Mouse (Mus musculus) MEL (cell line): Measurements from ENCODE around the gene Fasn. TPM values are rescaled to one million over a fixed set of nuclear protein-coding genes. Genes with fewer than 3 reads are reported as not detected.

ENCODE experiments used
- DNase-seq: peaks from one replicate; pipeline ENCODE4 v3.0.0; 2011; ENCODE audit warnings: low read depth, low spot score
- H3K27ac ChIP-seq: 2 replicates; pipeline ENCODE4 v1.5.1; 2012; ENCODE audit warnings: low read depth, mild to moderate bottlenecking, control low read depth, low read length, moderate library complexity; ENCODE audit not compliant: control insufficient read depth
- H3K27me3 ChIP-seq, 2 experiments: fragments of 150-350 bp in 1 of 2; sonication (generic) in 1 of 2; 2 replicates each; pipeline ENCODE4 v1.6.1; 2012; ENCODE audit warnings: low read length in 2 of 2, mild to moderate bottlenecking in 2 of 2, improper control_type of control experiment in 1 of 2, moderate library complexity in 1 of 2; ENCODE audit not compliant: insufficient read depth in 2 of 2, control insufficient read depth in 1 of 2
- H3K36me3 ChIP-seq, 2 experiments: 2 replicates each; pipeline ENCODE4 v1.6.1; 2012 to 2014; ENCODE audit warnings: low read length in 2 of 2, improper control_type of control experiment in 1 of 2, inconsistent platforms in 1 of 2, mild to moderate bottlenecking in 1 of 2; ENCODE audit not compliant: insufficient read depth in 2 of 2, control insufficient read depth in 1 of 2
- H3K4me1 ChIP-seq, 2 experiments: fragments of 150-350 bp in 1 of 2; sonication (generic) in 1 of 2; 2 replicates each; pipeline ENCODE4 v1.6.1; 2012; ENCODE audit warnings: low read length in 2 of 2, improper control_type of control experiment in 1 of 2, mild to moderate bottlenecking in 1 of 2; ENCODE audit not compliant: insufficient read depth in 2 of 2, control insufficient read depth in 1 of 2
- H3K4me3 ChIP-seq, 2 experiments: fragments of 150-350 bp in 1 of 2; sonication (generic) in 1 of 2; 2 replicates each; pipeline ENCODE4 v1.5.1; 2012; ENCODE audit warnings: low read depth in 2 of 2, low read length in 2 of 2, mild to moderate bottlenecking in 2 of 2, moderate library complexity in 2 of 2, control low read depth in 1 of 2, improper control_type of control experiment in 1 of 2; ENCODE audit not compliant: control insufficient read depth in 1 of 2, insufficient read depth in 1 of 2
- H3K79me2 ChIP-seq: 2 replicates; pipeline ENCODE4 v1.6.1; 2012; ENCODE audit warnings: mild to moderate bottlenecking, low read length, moderate library complexity; ENCODE audit not compliant: control insufficient read depth, poor library complexity, insufficient read depth
- H3K9ac ChIP-seq: 2 replicates; pipeline ENCODE4 v1.6.1; 2012; ENCODE audit warnings: low read depth, mild to moderate bottlenecking, control low read depth, low read length, moderate library complexity; ENCODE audit not compliant: control insufficient read depth, poor library complexity, severe bottlenecking
- H3K9me3 ChIP-seq: fragments of 150-350 bp; sonication (generic); replicated peaks from 2 replicates; pipeline ENCODE4 v1.6.1; 2012; ENCODE audit warnings: mild to moderate bottlenecking, low read length, improper control_type of control experiment, moderate library complexity; ENCODE audit not compliant: insufficient read depth
- BHLHE40 ChIP-seq: IDR thresholded peaks from 2 replicates; pipeline ENCODE4 v1.6.1; 2012; ENCODE audit warnings: low read depth, mild to moderate bottlenecking, inconsistent platforms, low read length, improper control_type of control experiment, borderline replicate concordance
- CTCF ChIP-seq, 3 experiments: IDR thresholded peaks in 2 of 3; conservative IDR thresholded peaks in 1 of 3; 2 replicates each; pipeline ENCODE4 v1.5.1; 2011 to 2012; ENCODE audit warnings: low read length in 3 of 3, low read depth in 2 of 3, mild to moderate bottlenecking in 2 of 3, improper control_type of control experiment in 1 of 3, inconsistent platforms in 1 of 3, mixed read lengths in 1 of 3, moderate library complexity in 1 of 3; ENCODE audit not compliant: control insufficient read depth in 1 of 3, insufficient read depth in 1 of 3, poor library complexity in 1 of 3, severe bottlenecking in 1 of 3
- E2F4 ChIP-seq: IDR thresholded peaks from 2 replicates; pipeline ENCODE4 v1.6.1; 2011; ENCODE audit warnings: low read depth, low read length, improper control_type of control experiment, borderline replicate concordance
- ELF1 ChIP-seq: IDR thresholded peaks from 2 replicates; pipeline ENCODE4 v1.6.1; 2014; ENCODE audit warnings: low read depth, mild to moderate bottlenecking, inconsistent platforms, low read length, improper control_type of control experiment, moderate library complexity
- ETS1 ChIP-seq: IDR thresholded peaks from 2 replicates; pipeline ENCODE4 v1.6.1; 2012; ENCODE audit warnings: low read depth, mild to moderate bottlenecking, inconsistent platforms, low read length, improper control_type of control experiment, moderate library complexity
- GABPA ChIP-seq: IDR thresholded peaks from 2 replicates; pipeline ENCODE4 v1.6.1; 2012; ENCODE audit warnings: low read depth, mild to moderate bottlenecking, inconsistent platforms, low read length, improper control_type of control experiment, moderate library complexity
- HCFC1 ChIP-seq: IDR thresholded peaks from 2 replicates; pipeline ENCODE4 v1.6.1; 2012; ENCODE audit warnings: low read depth, mild to moderate bottlenecking, inconsistent platforms, low read length, improper control_type of control experiment, moderate library complexity
- JUND ChIP-seq: IDR thresholded peaks from 2 replicates; pipeline ENCODE4 v1.6.1; 2011; ENCODE audit warnings: low read depth, mild to moderate bottlenecking, improper control_type of control experiment, low read length
- KAT2A ChIP-seq: conservative IDR thresholded peaks from 2 replicates; pipeline ENCODE4 v1.6.1; 2012; ENCODE audit warnings: low read depth, low read length, improper control_type of control experiment, inconsistent platforms
- MAX ChIP-seq: IDR thresholded peaks from 2 replicates; pipeline ENCODE4 v1.6.1; 2011; ENCODE audit warnings: low read length, improper control_type of control experiment
- MEF2A ChIP-seq: IDR thresholded peaks from 2 replicates; pipeline ENCODE4 v1.6.1; 2014; ENCODE audit warnings: low read depth, mild to moderate bottlenecking, inconsistent platforms, low read length, improper control_type of control experiment; ENCODE audit not compliant: poor library complexity, insufficient replicate concordance, severe bottlenecking; ENCODE audit errors: extremely low read depth
- MYB ChIP-seq: IDR thresholded peaks from 2 replicates; pipeline ENCODE4 v1.6.1; 2011; ENCODE audit warnings: mild to moderate bottlenecking, low read depth, low read length, improper control_type of control experiment
- NRF1 ChIP-seq: IDR thresholded peaks from 2 replicates; pipeline ENCODE4 v1.6.1; 2014; ENCODE audit warnings: low read depth, mild to moderate bottlenecking, inconsistent platforms, low read length, improper control_type of control experiment, moderate library complexity; ENCODE audit not compliant: poor library complexity, insufficient read depth, severe bottlenecking
- POLR2AphosphoS2 ChIP-seq: IDR thresholded peaks from 2 replicates; pipeline ENCODE4 v1.6.1; 2011; ENCODE audit warnings: low read length, improper control_type of control experiment
- POLR2AphosphoS5 ChIP-seq: IDR thresholded peaks from 2 replicates; pipeline ENCODE4 v1.6.1; 2012; ENCODE audit warnings: low read depth, borderline replicate concordance, mild to moderate bottlenecking, inconsistent platforms, low read length, moderate library complexity, mixed read lengths
- RCOR1 ChIP-seq: IDR thresholded peaks from 2 replicates; pipeline ENCODE4 v1.6.1; 2012; ENCODE audit warnings: low read depth, mild to moderate bottlenecking, inconsistent platforms, low read length, improper control_type of control experiment
- TAL1 ChIP-seq: IDR thresholded peaks from 2 replicates; pipeline ENCODE4 v1.6.1; 2012; ENCODE audit warnings: mild to moderate bottlenecking, inconsistent platforms, low read length, moderate library complexity, mixed read lengths
- TBP ChIP-seq: IDR thresholded peaks from 2 replicates; pipeline ENCODE4 v1.8.0; 2011; ENCODE audit warnings: low read depth, low read length, improper control_type of control experiment
- TCF12 ChIP-seq: IDR thresholded peaks from 2 replicates; pipeline ENCODE4 v1.6.1; 2014; ENCODE audit warnings: low read depth, mild to moderate bottlenecking, inconsistent platforms, low read length, improper control_type of control experiment, moderate library complexity
- ZKSCAN1 ChIP-seq: IDR thresholded peaks from 2 replicates; pipeline ENCODE4 v1.6.1; 2012; ENCODE audit warnings: low read depth, mild to moderate bottlenecking, inconsistent platforms, low read length, improper control_type of control experiment, moderate library complexity
- ZMIZ1 ChIP-seq: IDR thresholded peaks from 2 replicates; pipeline ENCODE4 v1.6.1; 2012; ENCODE audit warnings: low read depth, mild to moderate bottlenecking, inconsistent platforms, low read length, improper control_type of control experiment, moderate library complexity
- ZNF384 ChIP-seq: IDR thresholded peaks from 2 replicates; pipeline ENCODE4 v1.6.1; 2012; ENCODE audit warnings: low read depth, mild to moderate bottlenecking, inconsistent platforms, low read length, improper control_type of control experiment
- polyA plus RNA-seq, 2 experiments: library from polyadenylated mRNA; stranded (reverse) in 1 of 2; unstranded in 1 of 2; fragments of >175 nt in 1 of 2; fragments of >200 nt in 1 of 2; gene quantifications; 2 replicates each; pipeline versions ENCODE4 v1.2.1 to v1.2.4; 2012; ENCODE audit warnings: low replicate concordance in 2 of 2, low read depth in 1 of 2; ENCODE audit not compliant: insufficient read length in 2 of 2, insufficient read depth in 1 of 2, missing spikeins in 1 of 2
- total RNA-seq: library from RNA; depleted of rRNA; stranded (reverse); fragments of 300-350 nt; gene quantifications from 2 replicates; pipeline ENCODE4 v1.2.3, GENCODE M21; 2012

The Fasn gene
- total and polyA plus RNA-seq, 3 experiments: 256 to 342 (median 313) TPM

GRCm38 (mm10) chr11:120779876-120780275, 44.5 kb downstream of the Fasn start:
- no peak for DNase-seq
- TF ChIP-seq CTCF (IDR thresholded peaks at IDR 0.05 in 2 of 3, conservative IDR thresholded peaks at IDR 0.05 in 1 of 3; ENCODE audit: control insufficient read depth in 1 of 3, insufficient read depth in 1 of 3, low read depth in 2 of 3, low read length in 3 of 3, poor library complexity in 1 of 3, severe bottlenecking in 1 of 3): no peak
- no peak for TF ChIP-seq POLR2AphosphoS2
- TF ChIP-seq MAX: no peak
- TF ChIP-seq HCFC1: no peak
- no peak for TF ChIP-seq ZNF384
- TF ChIP-seq RCOR1: no peak
- no peak for TF ChIP-seq POLR2AphosphoS5
- no peak for TF ChIP-seq GABPA
- TF ChIP-seq, all 39 proteins: peak for 0
- Histone ChIP-seq H3K27me3 (no peaks in the 10 kb centered on the region), H3K9ac (no peak overlapping the region), H3K27ac (no peak overlapping the region), H3K9me3 (no peaks in the 10 kb centered on the region), H3K4me3 (no peak overlapping the region), H3K4me1 (peaks cover 0 to 9% of the 10 kb centered on the region in 2 experiments; a peak in 1 of 4 replicates), H3K36me3 (peaks cover 0 to 3% of the 10 kb centered on the region in 2 experiments; a peak in 1 of 4 replicates), H3K79me2 (peaks cover 9% of the 10 kb centered on the region)

GRCm38 (mm10) chr11:120777123-120777522, 47.2 kb downstream of the Fasn start:
- no peaks in the 10 kb centered on the region for H3K79me2 ChIP-seq
- TF ChIP-seq HCFC1 (no peak), ZNF384 (no peak), JUND (no peak), E2F4 (no peak), TBP (no peak), KAT2A (no peak)
- peaks cover 0 to 5% of the 10 kb centered on the region in 2 experiments; a peak in 1 of 4 replicates for H3K4me1 ChIP-seq
- DNase-seq: no peak
- no peaks in the 10 kb centered on the region for H3K27me3 ChIP-seq
- H3K27ac ChIP-seq: no peak overlapping the region
- no peak overlapping the region for H3K9ac ChIP-seq
- H3K36me3 ChIP-seq: peaks cover 0 to 3% of the 10 kb centered on the region in 2 experiments; a peak in 1 of 4 replicates
- H3K4me3 ChIP-seq: no peak overlapping the region
- H3K9me3 ChIP-seq: no peaks in the 10 kb centered on the region

GRCm38 (mm10) chr11:120775774-120776469, 48.4 kb downstream of the Fasn start:
- Histone ChIP-seq H3K9ac (peak overlapping the region; percentile 30), H3K36me3 (peaks cover 0 to 3% of the 10 kb centered on the region in 2 experiments; a peak in 1 of 4 replicates), H3K4me1 (peaks cover 0 to 5% of the 10 kb centered on the region in 2 experiments; a peak in 1 of 4 replicates), H3K27me3 (no peaks in the 10 kb centered on the region), H3K9me3 (no peaks in the 10 kb centered on the region), H3K79me2 (no peaks in the 10 kb centered on the region), H3K4me3 (peak overlapping the region in 1 of 2 experiments; percentile 8; a peak in 1 of 4 replicates), H3K27ac (no peak overlapping the region)
- DNase-seq: peak; percentile 97
- TF ChIP-seq TCF12 (peak; percentile 17; the same call in 1 of the 2 replicates), CTCF (IDR thresholded peaks at IDR 0.05 in 2 of 3, conservative IDR thresholded peaks at IDR 0.05 in 1 of 3; ENCODE audit: control insufficient read depth in 1 of 3, insufficient read depth in 1 of 3, low read depth in 2 of 3, low read length in 3 of 3, poor library complexity in 1 of 3, severe bottlenecking in 1 of 3) (peak in 2 of 3 experiments; percentile 99 to 100; a peak in 5 of 6 replicates), NRF1 (0 out of 2 replicates have a peak, but pooled peaks have one; percentile 31), TAL1 (no peak), ZNF384 (peak; percentile 69), TBP (peak; percentile 63), ZMIZ1 (no peak), RCOR1 (no peak), MEF2A (no peak), ZKSCAN1 (no peak), MYB (no peak), ETS1 (no peak), ELF1 (peak; percentile 84), BHLHE40 (no peak), GABPA (no peak)
